Mouse (Mus musculus) gastrocnemius, adult 2 months (tissue): ENCODE measurements around the gene Fam129a. TPM values are rescaled to one million over a fixed set of nuclear protein-coding genes. Genes with fewer than 3 reads are reported as not detected.
A peak's percentile ranks its signal among the peaks of the same experiment; 100 is the strongest.

Experiments
- DNase-seq: peaks from one replicate; pipeline ENCODE4 v3.0.0; 2022
- H3K27ac ChIP-seq: fragments of 200-600 bp; 2 replicates; pipeline ENCODE4 v1.8.1; 2022; ENCODE audit warnings: mild to moderate bottlenecking
- H3K4me3 ChIP-seq: fragments of 200-600 bp; 2 replicates; pipeline ENCODE4 v1.8.1; 2022; ENCODE audit warnings: mild to moderate bottlenecking, moderate library complexity
- CTCF ChIP-seq: fragments of 200-600 bp; IDR thresholded peaks from 2 replicates; pipeline ENCODE4 v1.8.1; 2022; ENCODE audit warnings: antibody characterized with exemption, mild to moderate bottlenecking, moderate library complexity
- intact Hi-C: fragments of 180-260 bp; cut with DNase I; formaldehyde crosslinking; loops from one replicate; pipeline ENCODE4 v1.15.1; 2025
- total RNA-seq, 2 experiments: library from RNA; stranded (reverse); gene quantifications; 2 replicates each; pipeline ENCODE4 v1.2.3; 2021

Gene Fam129a
- total RNA-seq, 2 experiments from 2014 or later = 7.9 to 10.2 TPM

DNA sequence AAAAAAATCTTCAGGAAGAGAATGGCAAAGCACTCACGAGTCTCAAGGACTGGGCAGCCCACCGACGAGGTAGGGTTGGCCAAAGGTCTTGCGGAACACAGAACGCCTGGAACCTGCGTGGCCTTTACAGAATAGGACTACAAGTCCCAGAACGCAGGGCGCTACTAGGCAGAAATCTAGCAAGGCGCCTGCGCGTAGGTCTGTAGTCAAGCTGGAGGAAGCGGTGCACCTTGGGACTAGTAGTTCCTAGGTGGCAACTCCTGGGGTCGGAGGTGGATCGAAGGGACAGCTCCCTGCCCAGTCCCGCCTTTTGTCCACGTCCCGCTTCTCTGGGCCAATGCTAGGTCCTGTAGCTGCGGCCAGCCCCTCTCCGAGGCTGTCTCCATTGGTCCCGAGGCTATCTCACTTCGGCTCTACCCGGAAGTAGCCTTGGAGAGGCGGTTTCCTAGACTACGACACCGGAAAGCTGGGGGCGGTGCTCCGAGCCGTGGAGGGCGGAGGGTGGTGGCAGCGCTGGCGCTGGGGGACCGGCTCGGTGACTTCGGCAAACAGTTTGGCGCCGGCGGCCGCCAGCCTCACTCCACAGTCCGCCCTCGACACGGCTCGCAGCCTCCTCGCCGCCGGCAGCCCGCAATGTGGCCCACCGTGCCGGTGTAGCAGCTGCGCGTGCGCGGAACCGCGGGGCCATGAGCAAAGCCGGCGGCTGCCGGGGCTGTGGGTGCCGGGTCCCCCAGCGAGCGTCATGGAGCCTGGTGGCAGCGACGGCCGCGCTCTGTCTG is 184.1 kb downstream of the Fam129a start, which contains the start of gene Edem3:
Gene Edem3, plus strand, starts transcription at position 491 of the 779 bp plus-strand sequence.
- peak within 1 kb of the TSS; percentile 98 for H3K4me3 ChIP-seq
- peak within 1 kb of the TSS; percentile 94 for H3K27ac ChIP-seq
- intact Hi-C loops = loop anchor here (5.0 kb wide), 1 partner anchor 328 kb away; the partner anchor contains the start of genes Swt1 and Trmt1l
- DNase-seq = peak; percentile 99
- TF ChIP-seq CTCF = no peak

- H3K27ac ChIP-seq = peak overlapping the region; percentile 94
- peak overlapping the region; percentile 98 for H3K4me3 ChIP-seq
- no peak for TF ChIP-seq CTCF
- DNase-seq = peak; percentile 75
- intact Hi-C loops = no loop called here
Measured at GRCm38 (mm10) chr1:151755660-151756424, 184.9 kb downstream of the Fam129a start.

GRCm38 (mm10) chr1:151756425-151756728 is 185.4 kb downstream of the Fam129a start:
- TF ChIP-seq CTCF = no peak
- H3K27ac ChIP-seq = peak overlapping the region; percentile 94
- H3K4me3 ChIP-seq = peak overlapping the region; percentile 98
- DNase-seq = no peak
- intact Hi-C loops = no loop called here

- no peak overlapping the region for H3K4me3 ChIP-seq
- intact Hi-C loops = no loop called here
- no peak for TF ChIP-seq CTCF
- peak overlapping the region; percentile 41; the same call in 1 of the 2 replicates for H3K27ac ChIP-seq
- peak; percentile 15 for DNase-seq
Measured at GRCm38 (mm10) chr1:151758301-151758700, 187.3 kb downstream of the Fam129a start.

GRCm38 (mm10) chr1:151758991-151759390 is 188.0 kb downstream of the Fam129a start:
- intact Hi-C loops = no loop called here
- H3K4me3 ChIP-seq = no peak overlapping the region
- no peak for DNase-seq
- TF ChIP-seq CTCF = no peak
- peak overlapping the region; percentile 41 for H3K27ac ChIP-seq

GRCm38 (mm10) chr1:151764236-151764635 is 193.2 kb downstream of the Fam129a start:
- no peak for DNase-seq
- TF ChIP-seq CTCF = no peak
- intact Hi-C loops = no loop called here
- Histone ChIP-seq H3K4me3 (no peak overlapping the region), H3K27ac (no peak overlapping the region)

GRCm38 (mm10) chr1:151766166-151766565 is 195.2 kb downstream of the Fam129a start:
- intact Hi-C loops = no loop called here
- no peak for TF ChIP-seq CTCF

GRCm38 (mm10) chr1:151766976-151767654 is 196.1 kb downstream of the Fam129a start:
- no peak overlapping the region for H3K4me3 ChIP-seq
- no peak for DNase-seq
- peak; percentile 35 for TF ChIP-seq CTCF
- intact Hi-C loops = no loop called here
- peak overlapping the region; percentile 28; the same call in 1 of the 2 replicates for H3K27ac ChIP-seq

More at GRCm38 (mm10) chr1:151766166-151766565, 195.2 kb downstream of the Fam129a start:
- Histone ChIP-seq H3K4me3 (no peak overlapping the region), H3K27ac (no peak overlapping the region)
- DNase-seq = no peak

DNA sequence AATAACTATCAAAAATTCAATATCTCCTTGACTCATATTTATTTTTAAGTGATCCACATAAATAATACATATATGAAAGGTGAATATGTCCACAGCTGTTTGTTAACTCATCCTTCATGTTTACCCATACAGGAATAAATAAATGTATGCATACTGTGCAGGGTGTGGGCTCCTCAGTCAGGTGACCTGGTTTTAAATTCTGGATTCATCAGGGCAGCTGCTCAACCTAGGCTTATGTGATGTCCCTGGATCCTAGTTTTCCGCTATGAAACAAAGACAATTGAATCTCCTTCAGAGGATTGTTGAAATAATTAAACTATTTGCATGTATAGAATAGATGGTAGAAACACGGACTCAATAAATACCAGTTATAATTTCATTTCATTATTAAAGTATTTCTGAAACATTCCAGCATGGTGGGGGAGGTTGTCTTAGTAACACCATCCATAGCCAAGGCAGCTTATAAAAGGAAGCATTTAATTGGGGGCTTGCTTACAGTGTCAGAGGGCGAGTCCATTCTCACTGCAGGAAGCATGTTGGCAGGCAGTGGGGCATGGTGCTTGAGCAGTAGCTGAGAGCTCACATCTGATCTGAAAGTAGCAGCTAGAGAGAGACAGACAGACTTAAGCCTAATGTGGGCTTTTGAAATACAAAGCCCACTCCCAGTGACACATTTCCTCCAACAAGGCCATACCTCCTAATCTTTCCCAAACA is 198.4 kb downstream of the Fam129a start:
- no peak for DNase-seq
- Histone ChIP-seq H3K27ac (no peak overlapping the region), H3K4me3 (no peak overlapping the region)
- TF ChIP-seq CTCF = no peak
- intact Hi-C loops = no loop called here

Other genes starting within 250 kb of the Fam129a start
- gene Ivns1abp, start 226.7 kb upstream of the Fam129a start, total RNA-seq = 100 to 1,000 TPM; 124 to 159 TPM
- gene Swt1, start 142.7 kb upstream of the Fam129a start, total RNA-seq = 10 to 100 TPM in 1 of 2 experiments, 1 to 10 TPM in 1; 7.1 to 12.0 TPM
- 10 to 100 TPM; 15.3 to 18.7 TPM for gene Trmt1l, start 142.6 kb upstream of the Fam129a start, total RNA-seq
- 10 to 100 TPM; 16.0 to 19.2 TPM for gene Rnf2, start 70.2 kb upstream of the Fam129a start, total RNA-seq
- 10 to 100 TPM; 21.1 to 23.6 TPM for gene Edem3, start 184.2 kb downstream of the Fam129a start, total RNA-seq